Mouse (Mus musculus) midbrain, embryonic 12.5 days (tissue): ENCODE data around the gene A1bg. TPM values are rescaled to one million over a fixed set of nuclear protein-coding genes. Genes with fewer than 3 reads are reported as not detected.

Source experiments
- ATAC-seq: fragments of 200-750 bp; cut with Nextera tagmentation; 2 replicates; pipeline ENCODE4 v1.8.0; 2017; ENCODE audit warnings: low read depth, moderate TSS enrichment, moderate library complexity; ENCODE audit not compliant: low FRiP score
- H3K27ac ChIP-seq: fragments of 300-500 bp; sonication (generic); replicated peaks from 2 replicates; pipeline ENCODE4 v1.5.1; 2016; ENCODE audit warnings: mild to moderate bottlenecking
- H3K27me3 ChIP-seq: fragments of 300-500 bp; sonication (generic); 2 replicates; pipeline ENCODE4 v1.6.1; 2016; ENCODE audit warnings: mild to moderate bottlenecking
- H3K36me3 ChIP-seq: fragments of 300-500 bp; sonication (generic); 2 replicates; pipeline ENCODE4 v1.6.1; 2016
- H3K4me1 ChIP-seq: fragments of 300-500 bp; sonication (generic); 2 replicates; pipeline ENCODE4 v1.6.1; 2016
- H3K4me2 ChIP-seq: fragments of 300-500 bp; sonication (generic); replicated peaks from 2 replicates; pipeline ENCODE4 v1.6.1; 2016; ENCODE audit warnings: mild to moderate bottlenecking, moderate library complexity
- H3K4me3 ChIP-seq: fragments of 300-500 bp; sonication (generic); 2 replicates; pipeline ENCODE4 v1.5.1; 2016; ENCODE audit warnings: mild to moderate bottlenecking
- H3K9ac ChIP-seq: fragments of 300-500 bp; sonication (generic); replicated peaks from 2 replicates; pipeline ENCODE4 v1.6.1; 2016; ENCODE audit warnings: mild to moderate bottlenecking, moderate library complexity
- H3K9me3 ChIP-seq: fragments of 300-500 bp; sonication (generic); 2 replicates; pipeline ENCODE4 v1.6.1; 2016; ENCODE audit warnings: mild to moderate bottlenecking
- WGBS: fragments of 180-500 bp; shearing (Covaris S2); methylation state at CpG from one replicate; pipeline ENCODE4 v1.1.7; 2016; 5-methylcytosine and 5-hydroxymethylcytosine counted together
- polyA plus RNA-seq: library from polyadenylated mRNA; unstranded; fragments of >200 nt; fragmentation: Nextera tagmentation; extraction: Ambion mirVana; gene quantifications from 2 replicates; pipeline ENCODE4 v1.2.1, GENCODE M21; 2016

The A1bg gene
- polyA plus RNA-seq = not detected in 2 replicates

DNA sequence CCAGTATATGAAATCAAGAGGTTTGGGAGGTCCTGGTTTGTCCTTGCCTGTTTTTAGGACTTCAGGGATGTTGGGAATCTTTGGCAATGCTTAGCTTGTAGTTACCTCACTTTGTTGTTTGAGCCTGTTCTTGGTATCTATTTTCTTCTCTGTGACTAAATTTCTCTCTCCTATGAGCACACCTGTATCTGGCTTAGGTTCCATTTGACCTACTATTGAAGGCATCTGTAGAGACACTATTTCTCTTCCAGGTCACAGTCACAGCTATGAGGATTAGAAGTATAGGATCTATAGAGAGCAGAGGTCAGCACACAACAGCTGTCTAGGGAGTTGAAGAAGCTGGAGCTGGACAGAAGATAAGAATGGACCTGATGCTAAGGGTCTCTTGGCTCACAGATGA is at the start of gene A1bg:
TSS of gene A1bg (minus strand) at position 101 of the 400 bp plus-strand sequence.
- Histone ChIP-seq H3K4me1 (no peaks in the 10 kb centered on the region), H3K4me2 (no peak within 1 kb of the TSS), H3K9ac (no peak within 1 kb of the TSS), H3K36me3 (no peaks in the 10 kb centered on the region), H3K9me3 (no peaks in the 10 kb centered on the region), H3K27me3 (no peaks in the 10 kb centered on the region), H3K4me3 (no peak within 1 kb of the TSS), H3K27ac (no peak within 1 kb of the TSS)
- no peak for ATAC-seq

- Histone ChIP-seq H3K4me2 (no peak overlapping the region), H3K27ac (peak overlapping the region; percentile 76), H3K9ac (no peak overlapping the region), H3K36me3 (no peaks in the 10 kb centered on the region), H3K4me3 (no peak overlapping the region), H3K27me3 (no peaks in the 10 kb centered on the region), H3K9me3 (no peaks in the 10 kb centered on the region), H3K4me1 (peaks cover 12% of the 10 kb centered on the region)
- peak; percentile 68; the same call in 1 of the 2 replicates for ATAC-seq
- WGBS = 28% methylated on average over 1 of the region's 1 CpGs
Observed at GRCm38 (mm10) chr15:60968549-60968861, 45.7 kb upstream of the A1bg start.

DNA sequence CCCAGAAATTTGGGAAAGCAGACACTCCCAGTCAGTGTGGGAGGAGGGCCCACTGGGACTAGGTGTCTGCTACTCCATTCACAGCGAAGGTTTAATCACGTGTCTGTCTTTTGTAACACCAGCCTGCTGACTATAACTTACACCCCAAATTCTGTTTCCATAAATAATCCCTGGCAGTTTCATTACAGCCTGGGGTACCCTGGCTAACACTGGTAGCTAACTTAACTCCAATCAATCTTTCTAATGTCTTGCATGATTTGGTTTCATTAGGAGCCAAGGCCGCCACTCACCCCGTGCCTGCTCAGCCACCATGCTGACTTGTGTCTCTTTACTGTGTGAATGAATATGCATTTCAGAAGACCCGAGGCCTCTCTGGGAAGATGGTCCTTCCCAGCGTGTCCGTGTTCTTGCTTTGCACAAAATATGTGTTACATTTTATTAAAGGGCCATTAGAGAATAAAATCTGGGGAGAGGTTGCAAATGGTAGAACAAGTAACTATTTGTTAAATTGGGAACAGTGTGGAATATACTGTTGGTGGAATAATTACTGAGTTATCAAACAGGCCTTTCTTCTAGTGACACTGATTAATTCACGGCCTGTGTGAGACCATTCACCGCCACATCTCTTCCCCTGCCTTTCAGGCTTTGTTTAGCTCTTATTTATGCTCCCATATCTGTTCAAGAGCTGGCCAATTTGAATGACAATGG is 45.2 kb upstream of the A1bg start:
- Histone ChIP-seq H3K36me3 (no peaks in the 10 kb centered on the region), H3K27me3 (no peaks in the 10 kb centered on the region)
- WGBS = 27% methylated on average over 9 of the region's 9 CpGs

GRCm38 (mm10) chr15:60925686-60926085 is 2.9 kb upstream of the A1bg start:
- Histone ChIP-seq H3K27ac (no peak overlapping the region), H3K4me1 (no peaks in the 10 kb centered on the region), H3K9ac (no peak overlapping the region), H3K4me2 (no peak overlapping the region), H3K9me3 (no peaks in the 10 kb centered on the region), H3K4me3 (no peak overlapping the region), H3K27me3 (no peaks in the 10 kb centered on the region), H3K36me3 (no peaks in the 10 kb centered on the region)
- ATAC-seq = no peak
- 82% methylated on average over 4 of the region's 4 CpGs for WGBS

More for the DNA sequence above, 45.2 kb upstream of the A1bg start:
- Histone ChIP-seq H3K27ac (peak overlapping the region; percentile 76), H3K4me1 (peaks cover 12% of the 10 kb centered on the region), H3K9ac (no peak overlapping the region), H3K4me2 (peak overlapping the region; percentile 27), H3K9me3 (no peaks in the 10 kb centered on the region), H3K4me3 (no peak overlapping the region)
- peak; percentile 91 for ATAC-seq

DNA sequence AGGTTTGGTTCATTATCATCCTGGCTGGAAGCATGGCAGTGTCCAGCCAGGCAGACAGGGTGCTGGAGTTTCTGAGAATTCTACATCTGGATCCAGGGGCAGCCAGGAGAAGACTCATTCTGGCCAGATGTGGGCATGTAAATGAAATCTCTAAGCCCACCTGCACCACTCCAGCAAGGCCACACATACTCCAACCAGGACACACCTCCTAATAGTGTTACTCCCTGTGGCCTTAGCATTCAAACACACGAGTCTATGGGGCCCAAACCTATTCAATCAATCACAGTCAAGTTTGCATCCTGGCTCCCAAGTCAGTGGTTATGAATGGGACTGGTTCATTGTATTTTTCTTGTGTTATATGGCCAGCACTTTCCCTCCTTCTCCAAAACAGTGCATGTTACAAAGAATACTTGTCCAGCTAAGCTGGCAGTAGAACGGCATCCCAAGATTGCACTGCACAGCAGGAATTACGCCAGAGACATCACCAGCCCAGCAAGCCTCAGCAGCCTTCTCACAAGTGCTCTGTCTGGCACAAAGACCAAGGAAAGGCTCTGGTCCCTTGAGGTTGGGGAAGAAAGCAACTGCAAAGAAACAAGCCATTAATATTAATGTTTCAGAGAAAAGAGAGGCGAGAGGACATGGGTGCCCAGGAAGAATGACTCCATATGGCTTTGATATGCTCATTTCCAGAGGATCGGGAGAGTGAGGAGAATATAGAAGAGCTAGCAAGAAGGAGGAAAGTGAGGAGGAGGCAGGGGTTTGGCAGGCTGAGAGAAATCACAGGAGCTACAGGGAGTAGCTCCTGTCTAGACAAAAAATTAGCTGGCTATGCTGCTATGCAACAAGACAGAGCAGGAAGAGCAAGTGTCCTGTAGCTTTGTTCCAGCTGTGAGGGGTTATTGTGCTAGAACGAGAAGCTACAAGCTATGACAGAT is 18.8 kb downstream of the A1bg start:
- Histone ChIP-seq H3K4me3 (no peak overlapping the region), H3K9ac (no peak overlapping the region), H3K27me3 (no peaks in the 10 kb centered on the region), H3K36me3 (no peaks in the 10 kb centered on the region), H3K27ac (no peak overlapping the region), H3K9me3 (no peaks in the 10 kb centered on the region), H3K4me2 (no peak overlapping the region), H3K4me1 (no peaks in the 10 kb centered on the region)
- 40% methylated on average over 6 of the region's 6 CpGs for WGBS
- no peak for ATAC-seq

GRCm38 (mm10) chr15:60898187-60898965 is 24.4 kb downstream of the A1bg start:
- Histone ChIP-seq H3K36me3 (no peaks in the 10 kb centered on the region), H3K9me3 (no peaks in the 10 kb centered on the region), H3K4me1 (no peaks in the 10 kb centered on the region), H3K4me2 (no peak overlapping the region), H3K27me3 (no peaks in the 10 kb centered on the region), H3K4me3 (no peak overlapping the region), H3K9ac (no peak overlapping the region), H3K27ac (no peak overlapping the region)
- ATAC-seq = no peak
- 65% methylated on average over 6 of the region's 6 CpGs for WGBS

DNA sequence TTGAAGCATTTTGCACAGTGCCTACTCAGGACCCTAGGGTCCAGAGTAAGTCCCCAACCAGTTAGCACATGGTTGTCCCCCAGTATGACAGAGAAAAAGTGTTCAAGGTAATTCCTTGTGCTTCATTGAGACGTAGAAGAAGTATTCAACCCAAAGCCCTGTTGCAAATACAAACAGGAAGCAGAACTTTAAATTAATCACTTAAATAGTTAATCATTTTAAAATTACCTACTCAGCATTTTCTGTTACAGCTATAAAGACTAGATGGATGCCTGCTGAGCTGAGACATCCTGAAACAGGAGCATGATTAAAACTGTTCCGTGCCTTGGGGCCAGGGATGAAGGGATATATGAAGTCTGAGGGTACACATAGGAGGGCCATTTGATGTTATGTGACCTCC is 26.8 kb downstream of the A1bg start:
- no peak for ATAC-seq
- H3K4me2 ChIP-seq = no peak overlapping the region
- H3K9me3 ChIP-seq = no peaks in the 10 kb centered on the region
- H3K27ac ChIP-seq = no peak overlapping the region
- H3K36me3 ChIP-seq = no peaks in the 10 kb centered on the region
- H3K4me3 ChIP-seq = no peak overlapping the region
- no peaks in the 10 kb centered on the region for H3K4me1 ChIP-seq
- 93% methylated on average over 2 of the region's 2 CpGs for WGBS
- no peaks in the 10 kb centered on the region for H3K27me3 ChIP-seq
- no peak overlapping the region for H3K9ac ChIP-seq

DNA sequence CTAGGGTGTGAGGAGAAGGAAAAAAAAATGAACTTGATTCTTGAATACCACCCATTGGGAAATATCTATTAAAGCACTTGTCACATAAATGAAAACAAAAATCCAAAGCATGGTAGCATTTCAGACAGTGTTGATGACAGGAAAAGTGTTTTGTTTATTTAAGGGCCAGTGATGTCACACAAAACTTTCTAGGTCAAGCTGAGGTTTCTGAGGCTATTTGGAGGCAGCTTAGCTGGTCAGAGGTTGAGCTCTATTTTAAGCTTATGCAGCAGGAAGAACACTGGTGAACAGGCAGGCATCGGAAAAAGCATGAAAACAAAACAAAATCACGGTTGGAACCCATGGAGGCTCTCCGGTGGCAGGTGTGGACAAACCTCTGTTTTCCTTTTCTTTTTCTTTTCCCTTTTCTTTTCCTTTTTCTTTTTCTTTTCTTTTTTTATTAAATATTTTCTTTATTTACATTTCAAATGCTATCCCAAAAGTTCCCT is 29.8 kb downstream of the A1bg start:
- H3K4me1 ChIP-seq = no peaks in the 10 kb centered on the region
- no peak overlapping the region for H3K4me2 ChIP-seq
- H3K27ac ChIP-seq = no peak overlapping the region
- no peaks in the 10 kb centered on the region for H3K9me3 ChIP-seq
- no peak for ATAC-seq
- H3K36me3 ChIP-seq = no peaks in the 10 kb centered on the region
- WGBS = 70% methylated on average over 3 of the region's 3 CpGs
- H3K27me3 ChIP-seq = no peaks in the 10 kb centered on the region
- H3K4me3 ChIP-seq = no peak overlapping the region
- H3K9ac ChIP-seq = no peak overlapping the region

DNA sequence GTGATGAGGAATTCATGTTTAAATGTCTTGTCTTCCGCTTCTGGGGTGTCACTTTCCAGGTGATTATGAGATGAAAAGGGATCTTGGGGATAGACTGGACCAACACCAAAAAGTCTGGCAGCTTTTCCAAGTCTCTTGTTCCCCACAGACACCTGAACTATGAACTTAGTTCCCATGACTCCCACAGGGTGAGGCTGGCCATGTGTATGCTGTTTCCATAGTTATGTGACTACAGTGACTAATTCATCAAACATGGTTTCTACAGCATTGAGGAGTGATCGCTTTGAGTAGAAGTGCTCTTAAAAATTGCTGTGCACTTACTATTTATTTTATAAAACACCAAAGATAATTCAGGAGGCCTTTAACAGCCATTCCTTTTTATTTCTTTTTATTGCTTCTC is 34.1 kb downstream of the A1bg start:
- H3K9ac ChIP-seq = no peak overlapping the region
- H3K27me3 ChIP-seq = no peaks in the 10 kb centered on the region
- no peaks in the 10 kb centered on the region for H3K9me3 ChIP-seq
- no peak overlapping the region for H3K4me2 ChIP-seq
- no peak for ATAC-seq
- 93% methylated on average over 2 of the region's 2 CpGs for WGBS
- no peak overlapping the region for H3K27ac ChIP-seq
- H3K4me1 ChIP-seq = no peaks in the 10 kb centered on the region
- no peaks in the 10 kb centered on the region for H3K36me3 ChIP-seq
- no peak overlapping the region for H3K4me3 ChIP-seq

GRCm38 (mm10) chr15:60875721-60876120 is 47.1 kb downstream of the A1bg start:
- Histone ChIP-seq H3K4me2 (no peak overlapping the region), H3K36me3 (no peaks in the 10 kb centered on the region), H3K9me3 (no peaks in the 10 kb centered on the region), H3K4me3 (no peak overlapping the region), H3K27ac (no peak overlapping the region), H3K4me1 (no peaks in the 10 kb centered on the region), H3K27me3 (no peaks in the 10 kb centered on the region), H3K9ac (no peak overlapping the region)
- ATAC-seq = no peak
- WGBS = 89% methylated on average over 6 of the region's 6 CpGs

- WGBS = 92% methylated on average over 3 of the region's 3 CpGs
- no peaks in the 10 kb centered on the region for H3K4me1 ChIP-seq
- H3K27ac ChIP-seq = no peak overlapping the region
- H3K9ac ChIP-seq = no peak overlapping the region
- ATAC-seq = no peak
- no peak overlapping the region for H3K4me3 ChIP-seq
- H3K36me3 ChIP-seq = no peaks in the 10 kb centered on the region
- no peak overlapping the region for H3K4me2 ChIP-seq
- no peaks in the 10 kb centered on the region for H3K27me3 ChIP-seq
- H3K9me3 ChIP-seq = no peaks in the 10 kb centered on the region
Observed at GRCm38 (mm10) chr15:60862417-60862816, 60.4 kb downstream of the A1bg start.

GRCm38 (mm10) chr15:60855112-60855511 is 67.7 kb downstream of the A1bg start:
- ATAC-seq = no peak
- Histone ChIP-seq H3K27ac (no peak overlapping the region), H3K9ac (no peak overlapping the region), H3K36me3 (no peaks in the 10 kb centered on the region), H3K9me3 (no peaks in the 10 kb centered on the region), H3K4me3 (no peak overlapping the region), H3K4me2 (no peak overlapping the region), H3K27me3 (no peaks in the 10 kb centered on the region), H3K4me1 (peaks cover 5% of the 10 kb centered on the region; the same call in 1 of the 2 replicates)
- 83% methylated on average over 1 of the region's 1 CpGs for WGBS
